Mouse (Mus musculus): ENCODE data around the gene Ndufaf2.

DNA sequence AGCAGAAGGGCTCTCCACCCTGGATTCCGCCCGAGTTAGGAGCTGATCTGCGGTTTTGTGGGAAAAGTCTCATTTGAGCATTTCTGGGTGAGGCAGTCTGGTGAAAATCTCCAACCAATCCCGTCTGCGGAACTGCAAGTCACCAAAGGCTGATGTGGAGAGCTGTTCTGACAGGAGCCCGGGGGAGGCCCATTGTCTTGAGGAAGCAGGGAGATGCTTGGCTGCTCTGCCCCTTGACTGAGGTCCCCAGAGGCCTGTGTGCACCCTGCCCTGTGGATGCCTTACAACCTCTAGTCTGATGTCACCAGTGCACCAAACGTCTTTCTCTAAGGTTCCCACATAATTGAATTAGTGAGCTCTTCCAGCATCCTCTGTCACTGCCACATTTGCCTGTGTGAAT is 163.2 kb downstream of the Ndufaf2 start:
- no peak for TF ChIP-seq FLI1 (IDR thresholded peaks at IDR 0.05; ENCODE audit: low read length)
- no peak for TF ChIP-seq GATA1 (IDR thresholded peaks at IDR 0.05; ENCODE audit: borderline replicate concordance, low read length)
